Comparison of ENCODE assay signal across 21 mouse cellular contexts in genomic region chr5:87456216-87456850, GRCm38 (mm10). TPM values are rescaled to one million over a fixed set of nuclear protein-coding genes. Genes with fewer than 3 reads are reported as not detected.
"Had no signal": no experiment of that assay in that cellular context is flagged by ENCODE, and none has a peak within 500 bp of the region (broad histone marks: within the 10 kb centered on the region; RNA-seq: fewer than 3 reads in every experiment).

No protein-coding gene starts in this region.

- DNase-seq: liver, embryonic 13.5 days; liver, postnatal 0 days; lung, postnatal 14 days; spleen, adult 18-20 months; thymus, adult 18-20 months; thymus, postnatal 14 days had no signal

- H3K4me2 ChIP-seq: liver, embryonic 13.5 days; lung, embryonic 15.5 days; midbrain, embryonic 11.5 days; midbrain, embryonic 15.5 days; neural tube, embryonic 12.5 days had no signal

- H3K9me3 ChIP-seq: limb, embryonic 10.5 days; liver, embryonic 13.5 days; lung, embryonic 15.5 days; megakaryocyte, embryonic 14.5 days; midbrain, embryonic 15.5 days; neural tube, embryonic 12.5 days had no signal

- H3K27me3 ChIP-seq: liver, embryonic 13.5 days; lung, embryonic 15.5 days; megakaryocyte, embryonic 14.5 days; midbrain, embryonic 15.5 days; neural tube, embryonic 12.5 days had no signal

- H3K36me3 ChIP-seq: limb, embryonic 10.5 days; liver, embryonic 13.5 days; lung, embryonic 15.5 days; midbrain, embryonic 15.5 days; neural tube, embryonic 12.5 days had no signal

- H3K4me3 ChIP-seq: left cerebral cortex, adult 2 months; limb, embryonic 10.5 days; liver, embryonic 13.5 days; lung, embryonic 15.5 days; megakaryocyte, embryonic 14.5 days; midbrain, embryonic 15.5 days; neural tube, embryonic 12.5 days had no signal

- ATAC-seq: liver, postnatal 0 days; midbrain, embryonic 15.5 days had no signal

- H3K4me1 ChIP-seq: limb, embryonic 10.5 days; liver, embryonic 13.5 days; lung, embryonic 15.5 days; megakaryocyte, embryonic 14.5 days; midbrain, embryonic 15.5 days; neural tube, embryonic 12.5 days had no signal

- H3K9ac ChIP-seq: liver, embryonic 13.5 days; liver, postnatal 0 days; lung, embryonic 15.5 days; midbrain, embryonic 15.5 days; neural tube, embryonic 12.5 days had no signal

- H3K27ac ChIP-seq: left cerebral cortex, adult 2 months; limb, embryonic 10.5 days; liver, embryonic 13.5 days; lung, embryonic 15.5 days; macrophage; midbrain, embryonic 15.5 days; neural tube, embryonic 12.5 days had no signal

RNA-seq across cellular contexts. Expression of gene Ugt2a2, which starts 25.7 kb away (rescaled TPM):
- total RNA-seq: layer of hippocampus, postnatal 25 days; left cerebral cortex, adult 2 months; left cerebral cortex, postnatal 14 days; monocyte, adult 5-6 weeks; neutrophil, adult 5-6 weeks had no signal
- polyA plus RNA-seq: limb, embryonic 10.5 days; limb, embryonic 14.5 days; liver, embryonic 13.5 days; liver, postnatal 0 days; lung, embryonic 15.5 days; macrophage; midbrain, embryonic 11.5 days; midbrain, embryonic 15.5 days; neural tube, embryonic 12.5 days; stomach, embryonic 14.5 days had no signal

RNA-seq across cellular contexts. Expression of gene Gm43638, which starts 30.3 kb away (rescaled TPM):
- total RNA-seq: layer of hippocampus, postnatal 25 days; left cerebral cortex, adult 2 months; left cerebral cortex, postnatal 14 days; monocyte, adult 5-6 weeks; neutrophil, adult 5-6 weeks had no signal
- polyA plus RNA-seq: limb, embryonic 10.5 days; limb, embryonic 14.5 days; liver, embryonic 13.5 days; liver, postnatal 0 days; lung, embryonic 15.5 days; macrophage; midbrain, embryonic 11.5 days; midbrain, embryonic 15.5 days; neural tube, embryonic 12.5 days; stomach, embryonic 14.5 days; urinary bladder, adult 2 months had no signal

RNA-seq across cellular contexts. Expression of gene Ugt2b38, which starts 32.3 kb away (rescaled TPM):
- total RNA-seq: layer of hippocampus, postnatal 25 days; left cerebral cortex, adult 2 months; left cerebral cortex, postnatal 14 days; monocyte, adult 5-6 weeks; neutrophil, adult 5-6 weeks had no signal
- polyA plus RNA-seq: limb, embryonic 10.5 days; limb, embryonic 14.5 days; liver, embryonic 13.5 days; liver, postnatal 0 days; lung, embryonic 15.5 days; macrophage; midbrain, embryonic 11.5 days; midbrain, embryonic 15.5 days; neural tube, embryonic 12.5 days; stomach, embryonic 14.5 days; urinary bladder, adult 2 months had no signal

RNA-seq across cellular contexts. Expression of gene Ugt2a1, which starts 34.3 kb away (rescaled TPM):
- total RNA-seq: layer of hippocampus, postnatal 25 days; left cerebral cortex, adult 2 months; left cerebral cortex, postnatal 14 days; monocyte, adult 5-6 weeks; neutrophil, adult 5-6 weeks had no signal
- polyA plus RNA-seq: limb, embryonic 10.5 days; limb, embryonic 14.5 days; liver, embryonic 13.5 days; liver, postnatal 0 days; lung, embryonic 15.5 days; macrophage; midbrain, embryonic 11.5 days; midbrain, embryonic 15.5 days; neural tube, embryonic 12.5 days; stomach, embryonic 14.5 days; urinary bladder, adult 2 months had no signal
